Mouse (Mus musculus): ENCODE data around the gene Cyp26c1. TPM values are rescaled to one million over a fixed set of nuclear protein-coding genes. Genes with fewer than 3 reads are reported as not detected.

Gene Cyp26c1
- polyA plus RNA-seq, 1 experiment from 2014 or later: not detected

DNA sequence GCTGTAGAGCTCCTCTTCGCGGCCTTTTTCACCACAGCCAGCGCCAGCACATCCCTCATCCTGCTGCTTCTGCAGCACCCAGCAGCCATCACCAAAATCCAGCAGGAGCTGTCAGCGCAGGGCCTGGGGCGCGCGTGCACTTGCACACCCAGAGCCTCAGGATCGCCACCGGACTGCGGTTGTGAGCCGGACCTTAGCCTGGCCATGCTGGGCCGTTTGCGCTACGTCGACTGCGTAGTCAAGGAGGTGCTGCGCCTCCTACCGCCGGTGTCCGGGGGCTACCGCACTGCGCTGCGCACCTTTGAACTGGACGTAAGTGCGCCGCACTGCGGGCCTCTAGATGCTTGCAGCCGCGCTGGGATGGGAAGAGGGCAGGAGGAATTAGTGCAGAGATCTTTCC is 5.3 kb downstream of the Cyp26c1 start:
- Histone ChIP-seq H3K36me3 (no peaks in the 10 kb centered on the region), H3K4me1 (peaks cover 37% of the 10 kb centered on the region), H3K27me3 (ENCODE audit: low read depth, poor library complexity, severe bottlenecking) (peaks cover 100% of the 10 kb centered on the region), H3K4me3 (peak overlapping the region; percentile 28), H3K9me3 (replicated peaks) (no peaks in the 10 kb centered on the region), H3K27ac (no peak overlapping the region)
- WGBS: 1% methylated on average over 29 of the region's 29 CpGs
- peak; percentile 71 for DNase-seq (ENCODE audit: low spot score)

DNA sequence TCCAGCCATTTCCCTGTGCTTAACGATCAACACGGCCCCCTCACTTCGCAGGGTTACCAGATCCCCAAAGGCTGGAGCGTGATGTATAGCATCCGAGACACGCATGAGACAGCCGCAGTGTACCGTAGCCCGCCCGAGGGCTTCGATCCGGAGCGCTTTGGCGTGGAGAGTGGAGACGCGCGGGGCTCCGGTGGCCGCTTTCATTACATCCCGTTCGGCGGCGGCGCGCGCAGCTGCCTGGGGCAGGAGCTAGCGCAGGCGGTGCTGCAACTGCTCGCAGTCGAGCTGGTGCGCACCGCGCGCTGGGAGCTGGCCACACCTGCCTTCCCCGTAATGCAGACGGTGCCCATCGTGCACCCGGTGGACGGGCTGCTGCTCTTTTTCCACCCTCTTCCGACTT is 7.5 kb downstream of the Cyp26c1 start:
- H3K4me1 ChIP-seq: peaks cover 40% of the 10 kb centered on the region
- DNase-seq (ENCODE audit: low spot score): peak; percentile 84
- peaks cover 100% of the 10 kb centered on the region for H3K27me3 ChIP-seq (ENCODE audit: low read depth, poor library complexity, severe bottlenecking)
- no peaks in the 10 kb centered on the region for H3K9me3 ChIP-seq (replicated peaks)
- WGBS: under 1% methylated on average over 40 of the region's 40 CpGs
- H3K27ac ChIP-seq: 0 out of 2 replicates have a peak overlapping the region, but pooled peaks have one; percentile 20
- H3K4me3 ChIP-seq: peak overlapping the region; percentile 53
- no peaks in the 10 kb centered on the region for H3K36me3 ChIP-seq

DNA sequence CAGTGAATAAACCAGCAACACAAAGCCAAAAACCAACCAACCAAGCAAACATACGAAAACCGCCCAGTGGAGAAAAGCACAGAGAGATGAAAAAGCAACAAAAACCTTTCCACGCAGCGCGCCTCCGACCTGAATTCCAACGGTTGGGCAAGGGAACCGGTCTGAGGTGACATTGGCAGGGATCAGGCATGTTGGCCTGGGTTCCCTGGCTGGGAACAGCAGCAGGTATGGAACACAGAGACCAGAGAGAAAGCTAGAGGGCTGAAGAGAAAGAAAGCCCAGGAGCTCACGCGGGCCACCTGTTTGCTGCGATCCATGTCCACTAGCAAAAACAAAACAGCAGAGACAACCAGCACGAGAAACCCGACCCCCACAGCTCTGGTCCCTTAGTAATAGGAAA is 9.8 kb downstream of the Cyp26c1 start:
- Histone ChIP-seq H3K36me3 (no peaks in the 10 kb centered on the region), H3K27ac (no peak overlapping the region), H3K27me3 (ENCODE audit: low read depth, poor library complexity, severe bottlenecking) (peaks cover 100% of the 10 kb centered on the region), H3K4me3 (no peak overlapping the region), H3K9me3 (replicated peaks) (no peaks in the 10 kb centered on the region), H3K4me1 (peaks cover 54% of the 10 kb centered on the region)
- no peak for DNase-seq (ENCODE audit: low spot score)
- 27% methylated on average over 13 of the region's 13 CpGs for WGBS

DNA sequence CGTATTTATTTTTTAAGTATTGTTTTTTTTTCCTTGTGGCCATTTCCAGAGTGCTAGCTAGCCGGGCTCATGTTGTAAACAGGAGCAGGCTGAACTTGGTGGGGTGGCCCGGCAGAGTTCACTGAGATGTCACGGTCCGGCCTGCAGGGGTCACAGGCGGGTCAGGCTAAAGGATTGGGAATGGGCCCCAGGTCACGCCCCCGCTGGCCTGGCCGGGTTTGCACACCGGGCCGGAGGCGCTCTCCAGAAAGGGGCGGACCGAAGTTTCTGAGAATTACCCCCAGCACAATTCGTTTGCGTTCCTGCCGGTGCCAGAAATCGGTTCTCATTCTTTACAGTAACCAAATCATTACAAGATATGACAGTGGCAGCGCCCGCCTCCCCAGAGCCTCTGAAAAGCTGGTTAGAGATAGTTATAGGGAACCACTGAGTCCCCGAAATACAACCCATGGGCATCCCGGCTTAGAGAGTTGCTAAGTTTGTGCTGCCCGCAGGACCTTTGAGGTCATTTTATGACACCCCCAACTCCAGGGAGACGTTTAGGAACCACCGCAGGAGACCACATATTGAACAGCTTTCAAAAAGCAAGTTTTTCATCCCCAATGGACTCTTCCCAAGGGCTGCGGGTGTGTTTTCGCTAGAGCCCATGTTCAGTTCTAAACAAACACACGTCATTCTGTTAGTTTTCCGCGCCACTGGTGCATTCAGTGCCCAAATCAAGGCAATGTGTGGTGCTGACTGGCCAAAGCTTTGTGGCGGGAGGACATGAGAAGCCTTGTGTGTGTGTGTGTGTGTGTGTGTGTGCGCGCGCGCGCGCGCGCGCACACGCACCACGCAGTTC is 10.6 kb downstream of the Cyp26c1 start:
- peak; percentile 54 for DNase-seq (ENCODE audit: low spot score)
- Histone ChIP-seq H3K4me3 (peak overlapping the region; percentile 45), H3K27me3 (ENCODE audit: low read depth, poor library complexity, severe bottlenecking) (peaks cover 100% of the 10 kb centered on the region), H3K9me3 (replicated peaks) (no peaks in the 10 kb centered on the region), H3K36me3 (no peaks in the 10 kb centered on the region), H3K4me1 (peaks cover 49% of the 10 kb centered on the region), H3K27ac (no peak overlapping the region)
- WGBS: 3% methylated on average over 42 of the region's 42 CpGs

DNA sequence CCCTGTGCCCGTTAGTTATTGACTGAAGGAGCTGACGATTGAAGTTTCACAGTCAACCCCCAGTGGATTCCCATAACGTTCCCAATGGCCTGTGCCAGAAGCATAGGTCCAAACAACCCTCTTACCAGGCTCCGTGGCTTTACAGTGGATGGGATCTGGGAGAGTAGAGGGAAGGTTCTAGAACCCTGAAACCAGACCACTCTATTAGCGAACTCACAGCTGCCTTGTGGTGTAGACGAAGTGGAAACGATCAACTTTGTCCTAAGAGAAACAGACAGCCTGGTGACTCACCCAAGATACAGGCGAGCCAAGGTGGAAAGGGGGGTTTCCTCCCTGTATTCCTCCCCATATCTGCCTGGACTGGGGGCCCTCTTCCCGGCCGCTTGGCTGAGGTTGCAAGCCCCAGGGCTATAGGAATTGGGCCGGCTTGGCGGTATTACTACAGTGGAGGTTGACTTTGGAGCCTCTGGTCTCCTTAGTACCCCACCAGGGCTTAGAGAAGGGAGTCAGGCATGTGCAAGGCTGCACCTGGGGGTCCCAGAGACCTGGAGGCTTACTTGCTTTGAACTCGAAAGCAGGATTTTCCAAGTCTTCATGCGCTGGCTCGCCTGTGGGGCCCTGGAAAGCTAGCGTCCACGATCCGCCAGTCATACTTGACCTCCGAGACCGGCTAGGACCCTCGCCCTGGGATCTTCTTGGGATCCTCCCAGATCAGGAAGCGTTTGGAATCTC is 11.4 kb downstream of the Cyp26c1 start:
- Histone ChIP-seq H3K9me3 (replicated peaks) (no peaks in the 10 kb centered on the region), H3K27ac (no peak overlapping the region), H3K4me1 (peaks cover 49% of the 10 kb centered on the region), H3K36me3 (no peaks in the 10 kb centered on the region), H3K4me3 (peak overlapping the region; percentile 45), H3K27me3 (ENCODE audit: low read depth, poor library complexity, severe bottlenecking) (peaks cover 100% of the 10 kb centered on the region)
- WGBS: 3% methylated on average over 22 of the region's 22 CpGs
- DNase-seq (ENCODE audit: low spot score): peak; percentile 57

DNA sequence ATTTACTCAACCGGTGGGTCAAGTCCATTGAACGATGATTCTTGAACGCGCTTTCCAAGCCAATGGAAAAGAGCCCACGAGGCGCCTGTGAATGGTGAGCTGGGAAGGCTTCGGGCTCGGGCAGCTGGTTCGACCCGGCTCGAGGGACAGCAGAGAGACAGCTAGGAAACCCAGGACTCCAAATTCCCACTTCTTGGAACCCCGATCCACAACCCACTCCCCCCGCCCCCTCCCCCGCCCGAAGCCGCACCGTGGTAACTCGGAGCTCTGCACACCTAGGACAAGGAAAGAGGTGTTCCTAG is 11.9 kb downstream of the Cyp26c1 start:
- no peak for DNase-seq (ENCODE audit: low spot score)
- Histone ChIP-seq H3K4me1 (peaks cover 49% of the 10 kb centered on the region), H3K36me3 (no peaks in the 10 kb centered on the region), H3K9me3 (replicated peaks) (no peaks in the 10 kb centered on the region), H3K27me3 (ENCODE audit: low read depth, poor library complexity, severe bottlenecking) (peaks cover 100% of the 10 kb centered on the region), H3K4me3 (peak overlapping the region; percentile 45), H3K27ac (no peak overlapping the region)
- WGBS: 0% methylated on average over 18 of the region's 18 CpGs

DNA sequence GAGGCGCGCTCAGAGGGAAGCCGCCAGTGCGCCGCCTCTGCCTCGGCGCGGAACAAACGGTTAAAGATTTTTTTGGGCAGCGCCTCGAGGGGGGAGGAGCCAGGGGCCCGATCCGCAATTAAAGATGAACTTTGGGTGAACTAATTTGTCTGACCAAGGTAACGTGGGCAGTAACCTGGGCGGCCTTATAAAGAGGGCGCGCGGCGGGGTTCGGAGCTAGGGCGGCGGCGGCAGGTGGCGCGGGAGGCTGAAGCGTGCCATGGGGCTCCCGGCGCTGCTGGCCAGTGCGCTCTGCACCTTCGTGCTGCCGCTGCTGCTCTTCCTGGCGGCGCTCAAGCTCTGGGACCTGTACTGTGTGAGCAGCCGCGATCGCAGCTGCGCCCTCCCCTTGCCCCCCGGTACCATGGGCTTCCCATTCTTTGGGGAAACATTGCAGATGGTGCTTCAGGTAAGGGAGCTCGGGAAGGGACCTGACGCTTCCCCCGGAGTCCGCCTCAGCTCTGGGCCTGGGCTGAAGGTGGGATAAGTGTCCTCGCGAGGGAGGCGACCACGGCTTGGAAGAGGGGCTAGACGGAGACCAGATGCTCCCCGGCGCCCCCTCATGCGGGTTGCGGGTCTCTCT is 12.4 kb downstream of the Cyp26c1 start, which contains the start of gene Cyp26a1:
Cyp26a1 (plus strand) TSS at position 148 of the 622 bp plus-strand sequence.
- peaks cover 45% of the 10 kb centered on the region for H3K4me1 ChIP-seq

DNA sequence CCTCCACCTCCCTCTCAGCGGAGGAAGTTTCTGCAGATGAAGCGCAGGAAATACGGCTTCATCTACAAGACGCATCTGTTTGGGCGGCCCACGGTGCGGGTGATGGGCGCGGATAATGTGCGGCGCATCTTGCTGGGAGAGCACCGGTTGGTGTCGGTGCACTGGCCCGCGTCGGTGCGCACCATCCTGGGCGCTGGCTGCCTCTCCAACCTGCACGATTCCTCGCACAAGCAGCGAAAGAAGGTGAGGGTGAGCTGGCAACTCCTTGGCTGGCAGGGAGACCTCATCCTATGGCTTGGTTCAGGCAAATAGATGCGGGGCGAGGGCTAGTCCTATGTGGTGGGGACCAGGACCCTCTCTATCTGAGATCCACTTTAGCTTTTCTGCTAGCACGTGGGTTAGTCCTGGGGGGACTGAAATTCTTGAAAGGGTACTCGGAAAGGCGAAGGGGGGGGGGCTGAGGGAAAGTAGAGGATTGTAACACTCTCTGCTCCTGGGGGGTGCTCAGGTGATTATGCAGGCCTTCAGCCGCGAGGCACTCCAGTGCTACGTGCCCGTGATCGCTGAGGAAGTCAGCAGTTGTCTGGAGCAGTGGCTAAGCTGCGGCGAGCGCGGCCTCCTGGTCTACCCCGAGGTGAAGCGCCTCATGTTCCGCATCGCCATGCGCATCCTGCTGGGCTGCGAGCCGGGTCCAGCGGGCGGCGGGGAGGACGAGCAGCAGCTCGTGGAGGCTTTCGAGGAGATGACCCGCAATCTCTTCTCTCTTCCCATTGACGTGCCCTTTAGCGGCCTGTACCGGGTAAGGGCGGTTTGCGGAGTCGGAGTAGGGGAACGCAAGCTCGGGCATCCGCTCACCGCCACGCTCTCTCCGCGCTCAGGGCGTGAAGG is 13.1 kb downstream of the Cyp26c1 start:
- WGBS: under 1% methylated on average over 63 of the region's 63 CpGs
- peak; percentile 69 for DNase-seq (ENCODE audit: low spot score)
- Histone ChIP-seq H3K27ac (peak overlapping the region; percentile 30; the same call in 1 of the 2 replicates), H3K4me1 (peaks cover 38% of the 10 kb centered on the region), H3K36me3 (no peaks in the 10 kb centered on the region), H3K27me3 (ENCODE audit: low read depth, poor library complexity, severe bottlenecking) (peaks cover 100% of the 10 kb centered on the region), H3K4me3 (peak overlapping the region; percentile 45), H3K9me3 (replicated peaks) (no peaks in the 10 kb centered on the region)

More for the DNA sequence above, 12.4 kb downstream of the Cyp26c1 start, which contains the start of gene Cyp26a1:
- Histone ChIP-seq H3K27me3 (ENCODE audit: low read depth, poor library complexity, severe bottlenecking) (peaks cover 100% of the 10 kb centered on the region), H3K27ac (peak within 1 kb of the TSS; percentile 30; the same call in 1 of the 2 replicates), H3K4me3 (peak within 1 kb of the TSS; percentile 45), H3K9me3 (replicated peaks) (no peaks in the 10 kb centered on the region), H3K36me3 (no peaks in the 10 kb centered on the region)
- WGBS: under 1% methylated on average over 51 of the region's 51 CpGs
- DNase-seq (ENCODE audit: low spot score): peak; percentile 67

DNA sequence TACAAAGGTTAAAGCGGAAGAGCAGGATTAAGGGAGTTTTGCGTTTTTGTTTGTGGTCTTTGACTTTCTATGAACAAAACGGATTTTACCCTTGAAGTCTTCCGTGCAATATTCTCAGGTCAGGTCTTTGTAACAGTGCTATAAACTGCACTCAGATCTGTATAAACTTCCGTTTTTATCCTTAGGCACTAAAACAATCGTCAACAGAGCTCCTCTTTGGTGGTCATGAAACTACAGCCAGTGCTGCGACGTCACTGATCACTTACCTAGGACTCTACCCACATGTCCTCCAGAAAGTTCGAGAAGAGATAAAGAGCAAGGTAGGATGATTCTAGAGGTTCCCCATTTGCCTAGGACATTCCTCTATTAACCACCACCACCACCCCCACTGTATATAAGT is 14.3 kb downstream of the Cyp26c1 start:
- Histone ChIP-seq H3K9me3 (replicated peaks) (no peaks in the 10 kb centered on the region), H3K27me3 (ENCODE audit: low read depth, poor library complexity, severe bottlenecking) (peaks cover 91% of the 10 kb centered on the region), H3K4me1 (peaks cover 38% of the 10 kb centered on the region), H3K4me3 (no peak overlapping the region), H3K36me3 (no peaks in the 10 kb centered on the region), H3K27ac (no peak overlapping the region)
- WGBS: 14% methylated on average over 9 of the region's 9 CpGs
- DNase-seq (ENCODE audit: low spot score): no peak

DNA sequence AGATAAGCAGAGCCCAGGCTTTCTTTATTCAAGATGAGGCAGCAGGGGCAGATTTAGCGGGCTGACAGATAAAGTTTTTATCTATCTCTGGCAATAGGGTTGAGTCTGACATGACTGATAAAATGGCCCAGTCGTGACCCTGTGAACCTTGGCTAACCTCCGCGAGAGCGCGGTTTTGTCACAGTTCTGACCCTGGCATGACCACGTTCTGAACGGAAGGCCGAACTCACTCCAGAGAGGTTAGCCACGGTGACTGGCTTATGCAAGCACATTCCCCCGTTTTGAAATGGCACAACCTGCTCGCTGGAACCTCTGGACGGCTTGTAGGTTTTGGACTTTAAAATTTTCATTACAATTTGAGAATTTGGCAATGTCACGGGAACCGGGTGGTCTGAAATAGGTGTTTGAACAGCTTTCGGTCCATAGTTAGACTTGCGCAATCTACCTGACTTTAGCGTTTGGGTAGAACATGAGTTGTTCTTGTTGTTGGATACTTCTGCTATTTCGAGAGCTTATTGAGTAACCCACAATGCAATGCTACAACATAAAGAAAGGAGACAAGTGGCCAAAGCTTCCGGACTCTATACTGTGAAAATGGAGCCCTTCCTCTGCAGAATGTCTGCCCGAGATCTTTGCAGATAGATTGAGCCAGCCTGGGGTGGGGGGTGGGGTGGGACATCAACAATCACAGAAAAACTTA is 17.1 kb downstream of the Cyp26c1 start:
- no peak for DNase-seq (ENCODE audit: low spot score)
- H3K9me3 ChIP-seq (replicated peaks): no peaks in the 10 kb centered on the region
- H3K36me3 ChIP-seq: no peaks in the 10 kb centered on the region
- 66% methylated on average over 21 of the region's 21 CpGs for WGBS
- no peak overlapping the region for H3K4me3 ChIP-seq
- H3K27me3 ChIP-seq (ENCODE audit: low read depth, poor library complexity, severe bottlenecking): peaks cover 63% of the 10 kb centered on the region
- no peak overlapping the region for H3K27ac ChIP-seq
- H3K4me1 ChIP-seq: peaks cover 18% of the 10 kb centered on the region

DNA sequence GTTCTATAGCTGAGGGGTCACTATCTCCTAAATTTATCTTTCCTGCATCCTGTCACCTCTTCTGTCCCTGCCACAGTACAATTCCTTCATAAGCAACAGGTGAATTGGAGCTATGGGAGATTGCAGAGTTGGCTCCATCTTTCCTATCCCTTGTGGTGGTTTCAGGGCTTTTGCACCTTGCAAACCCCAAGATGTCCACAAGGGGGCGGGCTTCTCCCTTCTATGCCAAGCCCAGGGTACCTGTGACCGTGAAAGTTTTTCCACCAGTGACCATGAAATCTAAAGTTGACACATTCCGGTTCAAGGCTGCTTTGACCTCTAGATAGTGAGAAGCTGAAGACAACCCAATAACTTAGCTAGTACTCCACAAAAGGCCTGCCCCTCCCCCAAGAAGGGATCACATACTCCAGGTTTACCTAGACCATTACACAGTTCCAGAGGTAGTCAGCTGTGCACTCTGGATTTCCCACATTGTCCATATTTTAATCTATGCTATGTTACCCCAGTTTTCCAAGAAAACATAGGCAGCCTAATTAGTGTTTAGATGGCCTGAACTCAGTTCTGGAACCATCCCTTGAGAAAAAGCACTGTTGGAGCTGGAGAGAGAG is 18.6 kb downstream of the Cyp26c1 start:
- WGBS: 19% methylated on average over 3 of the region's 3 CpGs
- Histone ChIP-seq H3K4me1 (peaks cover 3% of the 10 kb centered on the region), H3K27ac (no peak overlapping the region), H3K9me3 (replicated peaks) (no peaks in the 10 kb centered on the region), H3K36me3 (no peaks in the 10 kb centered on the region), H3K4me3 (no peak overlapping the region), H3K27me3 (ENCODE audit: low read depth, poor library complexity, severe bottlenecking) (peaks cover 48% of the 10 kb centered on the region)
- peak; percentile 88 for DNase-seq (ENCODE audit: low spot score)
